Mouse (Mus musculus) liver, embryonic 11.5 days (tissue): Measurements from ENCODE around the gene Capn5. TPM values are rescaled to one million over a fixed set of nuclear protein-coding genes. Genes with fewer than 3 reads are reported as not detected.

Experiments
- ATAC-seq: fragments of 200-750 bp; cut with Nextera tagmentation; replicated peaks from 2 replicates; pipeline ENCODE4 v1.8.0; 2017; ENCODE audit warnings: moderate number of reproducible peaks, mild to moderate bottlenecking, moderate TSS enrichment, moderate library complexity; ENCODE audit not compliant: low FRiP score
- DNase-seq: peaks from one replicate; pipeline ENCODE4 v3.0.0-alpha.2; 2017; ENCODE audit warnings: low spot score
- H3K27ac ChIP-seq: fragments of 300-500 bp; sonication (generic); 2 replicates; pipeline ENCODE4 v1.5.1; 2014; ENCODE audit warnings: mild to moderate bottlenecking, low read depth, low read length, control low read depth
- H3K27me3 ChIP-seq: fragments of 300-500 bp; sonication (generic); replicated peaks from 2 replicates; pipeline ENCODE4 v1.6.1; 2014; ENCODE audit warnings: low read length, mixed read lengths; ENCODE audit not compliant: control insufficient read depth, insufficient read depth
- H3K36me3 ChIP-seq: fragments of 300-500 bp; sonication (generic); 2 replicates; pipeline ENCODE4 v1.6.1; 2014; ENCODE audit warnings: mild to moderate bottlenecking, low read length, moderate library complexity, mixed read lengths; ENCODE audit not compliant: control insufficient read depth, insufficient read depth
- H3K4me1 ChIP-seq: fragments of 300-500 bp; sonication (generic); replicated peaks from 2 replicates; pipeline ENCODE4 v1.6.1; 2014; ENCODE audit warnings: low read length, mixed read lengths; ENCODE audit not compliant: control insufficient read depth, insufficient read depth
- H3K4me2 ChIP-seq: fragments of 300-500 bp; sonication (generic); 2 replicates; pipeline ENCODE4 v1.6.1; 2014; ENCODE audit warnings: mild to moderate bottlenecking, control low read depth, moderate library complexity
- H3K4me3 ChIP-seq: fragments of 300-500 bp; sonication (generic); 2 replicates; pipeline ENCODE4 v1.5.1; 2014; ENCODE audit warnings: low read depth, low read length, control low read depth
- H3K9ac ChIP-seq: fragments of 300-500 bp; sonication (generic); 2 replicates; pipeline ENCODE4 v1.6.1; 2014; ENCODE audit warnings: low read depth, low read length, control low read depth
- H3K9me3 ChIP-seq: fragments of 300-500 bp; sonication (generic); 2 replicates; pipeline ENCODE4 v1.6.1; 2016; ENCODE audit warnings: low read length, inconsistent platforms, mixed read lengths; ENCODE audit not compliant: control insufficient read depth
- WGBS: fragments of 180-500 bp; shearing (Covaris S2); extraction: QIAGEN DNeasy Blood & Tissue Kit; methylation state at CpG from one replicate; pipeline ENCODE4 v1.1.7; 2014; 5-methylcytosine and 5-hydroxymethylcytosine counted together
- polyA plus RNA-seq: library from polyadenylated mRNA; unstranded; fragments of >200 nt; fragmentation: Nextera tagmentation; extraction: Ambion mirVana; gene quantifications from 2 replicates; pipeline ENCODE4 v1.2.1, GENCODE M21; 2014

Capn5 gene
- polyA plus RNA-seq, 1 experiment from 2014 or later, result 20.0 TPM

GRCm38 (mm10) chr7:98140597-98140996 is 37.5 kb downstream of the Capn5 start:
- Histone ChIP-seq H3K27me3 (no peaks in the 10 kb centered on the region), H3K36me3 (peaks cover 2% of the 10 kb centered on the region; the same call in 1 of the 2 replicates)
- WGBS, result 19% methylated on average over 2 of the region's 2 CpGs

GRCm38 (mm10) chr7:98139216-98139615 is 38.9 kb downstream of the Capn5 start:
- H3K4me3 ChIP-seq, result no peak overlapping the region
- WGBS, result 29% methylated on average over 9 of the region's 9 CpGs
- peaks cover 4% of the 10 kb centered on the region; the same call in 1 of the 2 replicates for H3K36me3 ChIP-seq

More at GRCm38 (mm10) chr7:98140597-98140996, 37.5 kb downstream of the Capn5 start:
- Histone ChIP-seq H3K4me2 (no peak overlapping the region), H3K9me3 (no peaks in the 10 kb centered on the region), H3K4me3 (no peak overlapping the region), H3K27ac (no peak overlapping the region), H3K9ac (no peak overlapping the region), H3K4me1 (peaks cover 18% of the 10 kb centered on the region)
- DNase-seq (no peak), ATAC-seq (peak; percentile 77)

GRCm38 (mm10) chr7:98137995-98138394 is 40.1 kb downstream of the Capn5 start:
- Histone ChIP-seq H3K4me3 (no peak overlapping the region), H3K9ac (no peak overlapping the region), H3K27ac (no peak overlapping the region), H3K36me3 (peaks cover 4% of the 10 kb centered on the region; the same call in 1 of the 2 replicates), H3K9me3 (no peaks in the 10 kb centered on the region), H3K4me2 (no peak overlapping the region), H3K4me1 (peaks cover 18% of the 10 kb centered on the region), H3K27me3 (no peaks in the 10 kb centered on the region)
- 68% methylated on average over 2 of the region's 2 CpGs for WGBS
- ATAC-seq (no peak), DNase-seq (no peak)

More at GRCm38 (mm10) chr7:98139216-98139615, 38.9 kb downstream of the Capn5 start:
- H3K27me3 ChIP-seq, result no peaks in the 10 kb centered on the region
- ATAC-seq (no peak), DNase-seq (no peak)
- H3K9ac ChIP-seq, result no peak overlapping the region
- no peak overlapping the region for H3K27ac ChIP-seq
- H3K4me2 ChIP-seq, result no peak overlapping the region
- H3K9me3 ChIP-seq, result no peaks in the 10 kb centered on the region
- H3K4me1 ChIP-seq, result peaks cover 18% of the 10 kb centered on the region

GRCm38 (mm10) chr7:98137583-98137982 is 40.5 kb downstream of the Capn5 start:
- DNase-seq, result no peak
- H3K27me3 ChIP-seq, result no peaks in the 10 kb centered on the region
- WGBS, result 67% methylated on average over 3 of the region's 3 CpGs
- H3K36me3 ChIP-seq, result peaks cover 4% of the 10 kb centered on the region; the same call in 1 of the 2 replicates
- H3K9ac ChIP-seq, result no peak overlapping the region
- ATAC-seq, result no peak
- peaks cover 18% of the 10 kb centered on the region for H3K4me1 ChIP-seq
- H3K4me2 ChIP-seq, result no peak overlapping the region
- H3K4me3 ChIP-seq, result no peak overlapping the region
- no peaks in the 10 kb centered on the region for H3K9me3 ChIP-seq
- H3K27ac ChIP-seq, result no peak overlapping the region

- no peaks in the 10 kb centered on the region for H3K27me3 ChIP-seq
- H3K27ac ChIP-seq, result no peak overlapping the region
- peaks cover 10% of the 10 kb centered on the region; the same call in 1 of the 2 replicates for H3K36me3 ChIP-seq
- WGBS, result 95% methylated on average over 8 of the region's 8 CpGs
- no peaks in the 10 kb centered on the region for H3K4me1 ChIP-seq
- H3K9ac ChIP-seq, result no peak overlapping the region
- DNase-seq, result no peak
- ATAC-seq, result no peak
- no peak overlapping the region for H3K4me2 ChIP-seq
- H3K9me3 ChIP-seq, result no peaks in the 10 kb centered on the region
- H3K4me3 ChIP-seq, result no peak overlapping the region
Observed at GRCm38 (mm10) chr7:98131751-98132150, 46.3 kb downstream of the Capn5 start.

- ATAC-seq (no peak), DNase-seq (no peak)
- Histone ChIP-seq H3K36me3 (peaks cover 2% of the 10 kb centered on the region; the same call in 1 of the 2 replicates), H3K9me3 (no peaks in the 10 kb centered on the region), H3K4me2 (no peak overlapping the region), H3K9ac (no peak overlapping the region), H3K4me1 (no peaks in the 10 kb centered on the region; the same call in none of the 2 replicates), H3K27me3 (no peaks in the 10 kb centered on the region), H3K4me3 (no peak overlapping the region), H3K27ac (no peak overlapping the region)
- 31% methylated on average over 5 of the region's 5 CpGs for WGBS
Observed at GRCm38 (mm10) chr7:98125473-98125872, 52.6 kb downstream of the Capn5 start.

- H3K9ac ChIP-seq, result no peak overlapping the region
- ATAC-seq (no peak), DNase-seq (no peak)
- H3K4me1 ChIP-seq, result no peaks in the 10 kb centered on the region; the same call in none of the 2 replicates
- no peak overlapping the region for H3K4me3 ChIP-seq
- H3K36me3 ChIP-seq, result peaks cover 2% of the 10 kb centered on the region; the same call in 1 of the 2 replicates
- H3K4me2 ChIP-seq, result no peak overlapping the region
- 55% methylated on average over 5 of the region's 5 CpGs for WGBS
- H3K27ac ChIP-seq, result no peak overlapping the region
- no peaks in the 10 kb centered on the region for H3K9me3 ChIP-seq
- H3K27me3 ChIP-seq, result no peaks in the 10 kb centered on the region
Observed at GRCm38 (mm10) chr7:98124701-98125100, 53.4 kb downstream of the Capn5 start.

GRCm38 (mm10) chr7:98121673-98122072 is 56.4 kb downstream of the Capn5 start:
- no peak overlapping the region for H3K4me2 ChIP-seq
- 67% methylated on average over 8 of the region's 8 CpGs for WGBS

GRCm38 (mm10) chr7:98121241-98121640 is 56.8 kb downstream of the Capn5 start:
- no peaks in the 10 kb centered on the region for H3K9me3 ChIP-seq
- DNase-seq (no peak), ATAC-seq (no peak)
- no peaks in the 10 kb centered on the region for H3K27me3 ChIP-seq
- 61% methylated on average over 3 of the region's 3 CpGs for WGBS
- peaks cover 4% of the 10 kb centered on the region for H3K4me1 ChIP-seq
- H3K9ac ChIP-seq, result no peak overlapping the region
- H3K4me2 ChIP-seq, result no peak overlapping the region
- no peak overlapping the region for H3K27ac ChIP-seq
- H3K4me3 ChIP-seq, result no peak overlapping the region
- H3K36me3 ChIP-seq, result no peaks in the 10 kb centered on the region

More at GRCm38 (mm10) chr7:98121673-98122072, 56.4 kb downstream of the Capn5 start:
- Histone ChIP-seq H3K4me1 (peaks cover 4% of the 10 kb centered on the region), H3K9ac (no peak overlapping the region), H3K27me3 (no peaks in the 10 kb centered on the region), H3K36me3 (no peaks in the 10 kb centered on the region), H3K27ac (no peak overlapping the region), H3K9me3 (no peaks in the 10 kb centered on the region), H3K4me3 (no peak overlapping the region)
- ATAC-seq, result no peak
- DNase-seq, result no peak
